Mouse (Mus musculus) kidney, postnatal 36 days (tissue): ENCODE results near the gene Il4i1.
A peak's percentile ranks its signal among the peaks of the same experiment; 100 is the strongest.

Experiments used
- DNase-seq, 2 experiments: peaks; one replicate each; pipeline ENCODE4 v3.0.0; 2021 to 2022; ENCODE audit warnings: mixed read lengths in 2 of 2

The Il4i1 gene

DNA sequence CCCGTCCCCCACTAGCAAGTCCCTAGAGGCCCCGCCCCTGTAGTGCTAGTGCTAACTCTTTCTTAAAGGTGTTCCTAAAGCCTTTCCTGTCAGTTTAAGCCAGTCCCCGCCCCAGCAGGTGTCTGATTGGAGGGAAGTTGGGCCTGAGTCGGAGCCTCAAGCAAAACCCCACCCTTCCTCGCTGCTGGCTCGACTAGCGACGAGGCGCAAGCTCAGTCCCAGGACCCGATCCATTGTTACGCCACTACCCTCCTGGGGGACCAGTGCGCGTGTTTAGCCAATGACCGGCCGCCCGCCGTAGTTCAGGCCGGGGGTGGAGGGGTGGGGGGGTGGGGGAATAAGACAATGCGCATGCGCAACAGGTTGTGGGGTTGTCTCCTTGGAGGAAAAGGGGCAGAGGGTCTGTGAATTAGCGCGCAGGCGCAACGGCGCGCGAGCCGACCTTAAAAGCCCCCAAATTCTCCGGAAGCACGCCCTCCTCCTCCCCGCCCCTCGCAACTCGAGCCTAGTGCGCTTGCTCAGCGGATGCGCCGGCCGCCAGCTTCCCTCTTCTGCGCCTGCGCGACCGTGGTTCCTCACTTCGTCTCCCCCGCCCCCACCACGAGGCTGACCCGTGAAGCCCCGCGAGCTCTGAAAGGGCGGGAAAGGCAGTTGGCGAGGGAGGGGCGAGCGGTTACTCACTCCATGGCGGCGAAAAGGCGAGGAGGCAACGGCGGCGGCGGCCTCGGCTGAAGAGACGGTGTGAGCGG, at the start of gene Il4i1, which contains the start of gene Nup62:
Gene Il4i1 (plus strand): TSS at position 667 of the 749 bp plus-strand sequence.
Gene Nup62 (plus strand): TSS at position 368 of the 749 bp plus-strand sequence.
- DNase-seq: peak; percentile 99 to 100

DNA sequence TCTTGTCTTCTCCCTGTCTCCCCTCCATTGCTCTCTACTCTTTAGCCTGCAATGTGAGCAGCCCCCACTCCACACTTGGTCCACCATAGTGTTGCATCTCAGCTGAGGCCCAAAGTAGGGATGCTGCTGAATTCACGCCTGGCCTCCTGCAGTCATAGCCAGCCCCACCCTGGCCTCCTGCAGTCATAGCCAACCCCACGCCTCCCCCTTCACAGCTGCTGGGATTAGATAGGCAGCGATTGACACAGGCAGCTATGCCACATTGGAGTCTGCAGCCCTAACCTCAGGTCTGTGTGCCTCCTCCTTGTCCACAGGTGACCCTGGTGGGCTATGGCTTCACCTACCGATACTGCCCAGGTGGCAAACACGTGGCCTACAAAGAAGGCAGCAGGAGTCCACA, 48.1 kb upstream of the Il4i1 start:
- DNase-seq: no peak

DNA sequence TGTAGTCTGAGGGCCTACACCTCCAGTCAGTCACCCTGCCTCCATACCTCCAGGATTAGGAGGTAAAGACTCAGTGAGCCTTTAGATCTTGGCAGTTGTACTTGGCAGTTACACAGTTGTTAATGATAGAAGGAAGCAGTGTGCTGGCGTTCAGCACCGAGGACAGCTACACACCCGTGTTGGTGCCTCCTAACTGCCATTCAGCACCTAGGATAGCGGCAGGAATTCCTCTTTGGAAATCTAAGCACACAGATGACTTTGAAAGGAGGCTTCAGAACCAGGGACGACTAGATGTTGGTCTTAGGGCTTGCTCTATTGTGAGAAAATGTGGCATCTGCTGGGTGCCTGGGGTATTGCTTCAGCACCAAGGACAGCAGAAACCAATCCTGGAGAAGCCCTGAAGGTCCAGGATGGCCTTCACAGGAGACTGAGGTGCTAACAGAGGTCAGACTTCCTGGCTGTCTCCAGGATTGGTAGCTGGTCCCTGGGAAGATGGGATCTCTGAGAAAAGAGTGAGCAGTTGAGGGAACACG, 46.1 kb upstream of the Il4i1 start:
- peak; percentile 66 to 90 for DNase-seq

- no peak for DNase-seq
Observed at GRCm38 (mm10) chr7:44772591-44773204, 43.5 kb upstream of the Il4i1 start.

DNA sequence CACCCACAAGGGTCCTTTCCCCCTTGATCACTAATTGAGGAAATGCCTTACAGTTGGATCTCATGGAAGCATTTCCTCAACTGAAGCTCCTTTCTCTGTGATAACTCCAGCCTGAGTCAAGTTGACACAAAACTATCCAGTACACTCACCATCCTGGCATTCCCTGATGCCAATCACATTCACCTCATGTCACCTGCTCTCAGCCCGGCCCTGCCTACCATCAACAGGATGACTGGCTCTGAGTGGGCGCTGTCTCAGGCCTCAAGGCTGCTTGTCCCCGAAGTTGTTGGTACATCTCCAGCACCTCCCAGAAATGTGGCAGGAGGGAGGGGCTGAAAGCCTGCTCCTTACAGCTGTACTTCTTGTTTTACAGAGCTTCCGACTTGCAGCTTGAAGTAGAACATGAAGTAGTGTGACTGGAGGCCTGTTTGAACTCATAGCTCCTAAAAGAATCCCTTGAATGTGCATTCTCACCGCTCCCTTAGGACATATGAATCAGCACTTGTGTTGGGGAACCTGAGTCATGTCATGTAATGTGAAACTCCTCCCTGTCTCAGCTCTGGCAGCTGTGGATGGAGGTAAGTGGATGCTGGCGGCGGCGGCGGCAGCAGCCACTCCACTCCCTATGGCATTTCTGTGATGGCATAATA, 39.2 kb upstream of the Il4i1 start:
- DNase-seq: no peak

GRCm38 (mm10) chr7:44780101-44780500, 36.1 kb upstream of the Il4i1 start:
- no peak for DNase-seq

GRCm38 (mm10) chr7:44789531-44789930, 26.7 kb upstream of the Il4i1 start:
- DNase-seq: no peak

DNA sequence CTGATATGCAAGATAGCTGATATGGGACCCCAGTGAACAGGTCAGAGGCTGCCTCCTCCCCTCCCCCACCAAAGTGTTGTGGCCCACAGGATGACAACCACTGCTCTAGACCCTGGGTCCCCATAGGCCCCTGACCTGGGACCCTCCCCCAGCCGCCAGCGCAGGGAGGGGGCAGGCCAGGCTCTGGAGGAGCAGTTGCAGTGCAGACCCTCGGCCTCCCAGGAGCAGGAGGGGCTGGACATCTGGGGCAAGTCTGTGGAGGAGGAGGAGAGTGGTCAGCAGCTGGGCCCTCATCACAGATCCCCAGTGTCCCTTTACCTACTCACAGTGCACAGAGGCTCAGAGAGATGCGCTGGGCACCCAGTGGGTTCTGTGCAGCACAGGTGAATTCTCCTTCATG, 26.1 kb upstream of the Il4i1 start:
- no peak for DNase-seq

- no peak for DNase-seq
Observed at GRCm38 (mm10) chr7:44792781-44793180, 23.4 kb upstream of the Il4i1 start.

- DNase-seq: no peak
Observed at GRCm38 (mm10) chr7:44808927-44809326, 7.3 kb upstream of the Il4i1 start.

DNA sequence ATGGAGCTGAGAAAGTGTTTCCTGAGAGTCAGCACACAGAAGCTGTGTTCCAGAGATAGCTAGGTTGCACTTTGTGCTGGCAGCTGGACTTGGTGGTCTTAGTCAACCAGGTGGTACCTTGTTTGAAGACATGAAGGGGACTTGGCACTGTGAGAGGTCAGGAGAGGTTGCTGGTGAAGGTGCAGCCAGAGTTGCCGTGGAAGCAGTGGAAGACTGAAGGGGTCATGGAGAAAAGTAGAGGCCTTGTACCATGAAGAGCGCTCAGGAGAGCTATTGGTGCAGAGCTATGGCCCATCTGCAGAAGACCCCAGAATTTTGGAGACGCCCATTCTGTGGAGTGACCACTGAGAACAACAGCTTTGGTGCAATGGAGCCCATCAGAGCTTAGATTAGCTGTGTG, 6.7 kb upstream of the Il4i1 start:
- no peak for DNase-seq

DNA sequence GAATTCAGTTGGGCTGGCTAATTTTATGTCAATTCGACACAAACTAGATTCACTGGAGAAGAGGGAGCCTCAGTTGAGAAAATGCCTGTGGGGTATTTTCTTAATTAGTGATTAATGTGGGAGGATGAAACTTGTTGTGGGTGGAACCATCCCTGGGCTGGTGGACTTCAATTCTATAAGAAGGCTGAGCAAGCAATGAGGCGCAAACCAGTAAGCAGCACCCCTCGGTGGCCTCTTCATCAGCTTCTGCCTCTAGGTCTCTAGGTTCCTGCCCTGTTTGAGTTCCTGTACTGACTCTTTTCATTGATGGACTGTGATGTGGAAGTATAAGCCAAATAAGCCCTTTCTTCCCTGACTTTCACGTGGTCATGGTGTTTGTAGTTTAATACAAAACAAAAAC, 5.8 kb upstream of the Il4i1 start:
- no peak for DNase-seq

GRCm38 (mm10) chr7:44810819-44811557, 5.2 kb upstream of the Il4i1 start:
- no peak for DNase-seq

DNA sequence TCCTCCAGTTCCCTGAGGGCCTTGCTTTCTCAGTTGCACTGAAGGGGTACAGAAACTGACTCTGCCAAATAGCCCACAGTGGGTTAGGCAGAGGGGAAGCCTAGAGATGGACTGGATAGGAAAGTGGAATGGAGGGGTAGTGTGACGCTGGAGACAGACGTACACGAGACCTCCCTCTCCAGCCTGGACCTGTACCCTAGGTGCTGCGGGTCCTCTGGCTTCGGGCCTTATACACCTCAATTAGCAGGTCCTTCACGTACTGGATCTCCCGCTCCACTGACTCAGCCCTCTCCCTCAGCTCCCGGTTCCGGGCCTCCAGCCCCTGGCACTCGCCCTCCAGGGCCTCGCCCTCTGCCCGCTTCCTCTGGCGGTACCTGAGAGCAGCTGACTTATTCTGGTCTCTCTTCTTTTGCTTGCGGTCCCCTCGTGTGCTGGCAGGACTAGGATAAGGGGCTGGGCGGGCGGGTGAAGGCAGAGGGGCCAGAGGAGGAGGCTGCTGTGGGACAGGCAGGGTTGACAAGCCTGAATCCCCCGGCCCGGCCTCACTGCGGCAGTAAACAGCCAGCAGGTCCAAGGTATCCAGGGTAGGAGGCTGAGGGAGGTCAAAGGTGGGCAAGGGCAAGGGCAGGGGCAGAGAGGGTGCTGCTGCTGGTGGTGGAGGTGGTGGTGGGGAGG, 3.4 kb upstream of the Il4i1 start:
- no peak for DNase-seq

DNA sequence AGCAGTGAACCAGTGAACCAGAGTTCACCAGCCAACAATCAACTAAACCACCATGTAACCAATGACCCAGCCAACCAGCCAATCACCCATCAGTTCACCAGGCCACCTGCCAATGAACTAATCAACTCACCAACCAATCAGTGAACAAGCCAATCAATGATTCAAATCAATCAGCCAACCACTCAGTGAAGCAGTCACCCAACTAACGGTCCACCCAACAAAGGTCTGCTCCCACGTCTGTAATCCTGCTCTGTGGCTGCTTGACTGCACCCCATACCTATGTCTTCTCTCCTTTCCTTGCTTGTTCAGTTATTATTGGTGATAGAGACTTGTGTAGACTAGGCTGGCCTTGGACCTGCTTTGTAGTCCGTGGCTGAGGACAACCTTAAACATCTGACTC, 2.2 kb upstream of the Il4i1 start:
- DNase-seq: no peak

DNA sequence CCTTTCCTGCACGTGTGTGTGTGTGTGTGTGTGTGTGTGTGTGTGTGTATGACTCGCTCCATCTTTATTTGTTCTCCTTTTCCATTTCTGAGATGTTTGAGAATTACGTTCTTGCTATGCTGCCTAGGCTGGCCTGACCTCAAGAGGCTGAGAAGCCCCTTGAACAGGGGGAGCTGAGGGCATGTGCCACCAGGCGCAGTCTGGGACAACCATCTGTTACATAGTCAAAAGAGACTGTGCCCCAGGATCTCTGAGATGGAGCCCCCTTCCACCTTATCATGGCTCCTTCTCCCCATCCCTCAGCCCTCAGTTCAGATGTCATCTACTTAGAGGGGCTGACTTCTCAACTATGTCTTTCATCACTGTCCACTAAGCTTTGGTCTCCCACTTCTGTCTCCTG, 1.8 kb upstream of the Il4i1 start:
- DNase-seq: no peak

GRCm38 (mm10) chr7:44814952-44815553, 1.1 kb upstream of the Il4i1 start:
- DNase-seq: no peak

DNA sequence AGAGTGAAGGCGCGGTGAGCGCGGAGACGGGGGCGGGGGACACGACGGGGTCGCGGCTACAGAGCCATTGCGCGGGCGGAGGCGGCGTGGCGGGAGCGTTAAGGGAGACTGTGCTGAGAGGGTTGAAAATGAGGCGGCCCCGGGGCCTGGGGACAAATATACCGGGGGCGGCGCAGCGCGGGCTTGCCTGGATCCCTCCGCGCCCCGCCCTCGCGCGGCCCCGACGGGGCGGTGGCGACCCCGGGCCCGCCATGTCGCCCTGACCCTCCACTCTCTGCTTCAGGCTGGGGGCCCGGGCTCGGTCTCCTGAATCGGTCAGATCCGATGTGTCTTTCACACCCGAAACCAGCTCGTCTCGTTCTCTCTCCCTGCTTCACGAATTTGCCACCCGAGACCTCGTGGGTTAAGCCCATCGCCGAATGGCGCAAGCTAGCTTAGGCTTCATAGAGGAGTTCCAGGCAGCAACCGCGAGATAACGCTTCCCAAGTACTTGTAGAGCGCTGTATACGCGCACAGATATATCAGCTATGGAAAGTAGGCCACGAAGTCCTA, 359 bp downstream of the Il4i1 start, which contains the start of gene Atf5:
Gene Atf5 (minus strand): TSS at position 189 of the 552 bp plus-strand sequence.
- peak in 1 of 2 experiments; percentile 68 for DNase-seq

GRCm38 (mm10) chr7:44817441-44817840, 1.3 kb downstream of the Il4i1 start:
- no peak for DNase-seq

DNA sequence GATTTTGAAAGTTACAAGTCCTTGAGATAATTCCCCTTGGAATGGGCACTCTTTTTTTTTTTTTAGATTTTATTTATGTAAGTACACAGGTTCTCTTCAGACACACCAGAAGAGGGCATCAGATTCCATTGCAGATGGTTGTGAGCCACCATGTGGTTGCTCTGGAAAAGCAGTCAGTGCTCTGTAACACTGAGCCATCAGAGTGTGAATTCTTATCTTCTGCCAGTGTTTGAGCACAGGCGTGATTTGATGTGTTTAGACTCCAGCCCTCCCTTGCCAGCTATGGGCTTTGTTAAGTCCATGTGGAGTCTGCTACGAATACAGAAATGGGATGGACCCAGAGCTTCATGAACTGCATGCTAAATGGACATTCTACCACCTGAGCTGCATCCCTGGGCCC, 2.0 kb downstream of the Il4i1 start:
- DNase-seq: no peak

GRCm38 (mm10) chr7:44818751-44819235, 2.6 kb downstream of the Il4i1 start:
- no peak for DNase-seq
